Mouse (Mus musculus) thymus, adult 2 months (tissue): ENCODE data around the gene Olfr1446. TPM values are rescaled to one million over a fixed set of nuclear protein-coding genes. Genes with fewer than 3 reads are reported as not detected.

Source experiments
- DNase-seq: peaks from one replicate; pipeline ENCODE4 v3.0.0; 2021
- H3K27ac ChIP-seq: fragments of 200-500 bp; 2 replicates; pipeline ENCODE4 v1.5.1; 2012; ENCODE audit warnings: low read length, control low read depth; ENCODE audit not compliant: control insufficient read depth, insufficient read depth
- H3K27me3 ChIP-seq: fragments of 200-500 bp; 2 replicates; pipeline ENCODE4 v1.6.1; 2012; ENCODE audit warnings: mild to moderate bottlenecking, low read length, moderate library complexity, mixed read lengths; ENCODE audit not compliant: control insufficient read depth, insufficient read depth
- H3K36me3 ChIP-seq: fragments of 200-500 bp; 2 replicates; pipeline ENCODE4 v1.6.1; 2012; ENCODE audit warnings: mild to moderate bottlenecking, low read length, moderate library complexity; ENCODE audit not compliant: control insufficient read depth, insufficient read depth
- H3K4me1 ChIP-seq: fragments of 200-500 bp; replicated peaks from 2 replicates; pipeline ENCODE4 v1.6.1; 2012; ENCODE audit warnings: low read length; ENCODE audit not compliant: control insufficient read depth, insufficient read depth
- H3K4me3 ChIP-seq: fragments of 200-500 bp; 2 replicates; pipeline ENCODE4 v1.5.1; 2012; ENCODE audit warnings: mild to moderate bottlenecking, low read length, control low read depth, moderate library complexity; ENCODE audit not compliant: control insufficient read depth, insufficient read depth
- CTCF ChIP-seq: fragments of 200-500 bp; IDR thresholded peaks from 2 replicates; pipeline ENCODE4 v1.5.1; 2012; ENCODE audit warnings: mild to moderate bottlenecking, control low read depth, low read length, moderate library complexity, borderline replicate concordance; ENCODE audit not compliant: control insufficient read depth, poor library complexity, insufficient read depth; ENCODE audit errors: extremely low read depth
- POLR2A ChIP-seq: fragments of 200-500 bp; IDR thresholded peaks from 2 replicates; pipeline ENCODE4 v1.6.1; 2012; ENCODE audit warnings: mild to moderate bottlenecking, low read length, control low read depth, moderate library complexity; ENCODE audit not compliant: control insufficient read depth, poor library complexity, insufficient read depth; ENCODE audit errors: extremely low read depth
- WGBS: fragments of 180-500 bp; shearing (Covaris S2); methylation state at CpG from one replicate; pipeline ENCODE4 v1.1.7; 2018; 5-methylcytosine and 5-hydroxymethylcytosine counted together
- polyA plus RNA-seq: library from polyadenylated mRNA; depleted of rRNA; stranded (reverse); fragments of >200 nt; gene quantifications from 2 replicates; pipeline ENCODE4 v1.2.3, GENCODE M21; 2012; rRNA removed

The Olfr1446 gene
- polyA plus RNA-seq, 1 experiment, result not detected

GRCm38 (mm10) chr19:12838507-12838906, 54.8 kb downstream of the Olfr1446 start:
- TF ChIP-seq CTCF (no peak), POLR2A (no peak)
- no peak for DNase-seq
- H3K4me3 ChIP-seq, result no peak overlapping the region
- 97% methylated on average over 1 of the region's 1 CpGs for WGBS
- H3K4me1 ChIP-seq, result peaks cover 5% of the 10 kb centered on the region
- H3K36me3 ChIP-seq, result no peaks in the 10 kb centered on the region
- H3K27me3 ChIP-seq, result no peaks in the 10 kb centered on the region
- H3K27ac ChIP-seq, result no peak overlapping the region

Other genes with a start within 250 kb of the Olfr1446 start
- not detected in 2 replicates for gene Olfr1442, start 223.1 kb downstream of the Olfr1446 start, polyA plus RNA-seq
- gene Olfr1443, start 215.4 kb downstream of the Olfr1446 start, polyA plus RNA-seq, result not detected in 2 replicates
- 0.09 and 0.34 TPM in 2 replicates for gene Keg1, start 197.7 kb downstream of the Olfr1446 start, polyA plus RNA-seq
- gene Cntf, start 127.9 kb downstream of the Olfr1446 start, polyA plus RNA-seq, result 2.5 and 3.0 TPM in 2 replicates
- gene Zfp91, start 97.4 kb downstream of the Olfr1446 start, polyA plus RNA-seq, result 20.8 and 21.6 TPM in 2 replicates
- 32.2 and 40.4 TPM in 2 replicates for gene Lpxn, start 97.3 kb downstream of the Olfr1446 start, polyA plus RNA-seq
- gene Gm5244, start 46.8 kb downstream of the Olfr1446 start, polyA plus RNA-seq, result 0.15 TPM in 1 of 2 replicates, not detected in the other
- 0.40 and 0.62 TPM in 2 replicates for gene Olfr1444, start 36.2 kb downstream of the Olfr1446 start, polyA plus RNA-seq
- 0.09 TPM in 1 of 2 replicates, not detected in the other for gene Olfr1445, start 9.7 kb downstream of the Olfr1446 start, polyA plus RNA-seq
- not detected in 2 replicates for gene Olfr1447, start 10.2 kb upstream of the Olfr1446 start, polyA plus RNA-seq
- not detected in 2 replicates for gene Olfr1448, start 30.9 kb upstream of the Olfr1446 start, polyA plus RNA-seq
- not detected in 2 replicates for gene Olfr1449, start 37.3 kb upstream of the Olfr1446 start, polyA plus RNA-seq
- gene Olfr1450, start 56.7 kb upstream of the Olfr1446 start, polyA plus RNA-seq, result not detected in 2 replicates
- not detected in 2 replicates for gene Olfr1451, start 101.5 kb upstream of the Olfr1446 start, polyA plus RNA-seq
- gene Olfr1453, start 134.8 kb upstream of the Olfr1446 start, polyA plus RNA-seq, result not detected in 2 replicates
- gene Olfr1454, start 167.1 kb upstream of the Olfr1446 start, polyA plus RNA-seq, result not detected in 2 replicates
- not detected in 2 replicates for gene Olfr1457, start 204.4 kb upstream of the Olfr1446 start, polyA plus RNA-seq
- not detected in 2 replicates for gene Olfr1458, start 213.3 kb upstream of the Olfr1446 start, polyA plus RNA-seq